Mouse (Mus musculus): Measurements from ENCODE around the gene H2-Eb1. TPM values are rescaled to one million over a fixed set of nuclear protein-coding genes. Genes with fewer than 3 reads are reported as not detected.

The H2-Eb1 gene
- polyA plus RNA-seq, 1 experiment from 2014 or later = 6.5 TPM

DNA sequence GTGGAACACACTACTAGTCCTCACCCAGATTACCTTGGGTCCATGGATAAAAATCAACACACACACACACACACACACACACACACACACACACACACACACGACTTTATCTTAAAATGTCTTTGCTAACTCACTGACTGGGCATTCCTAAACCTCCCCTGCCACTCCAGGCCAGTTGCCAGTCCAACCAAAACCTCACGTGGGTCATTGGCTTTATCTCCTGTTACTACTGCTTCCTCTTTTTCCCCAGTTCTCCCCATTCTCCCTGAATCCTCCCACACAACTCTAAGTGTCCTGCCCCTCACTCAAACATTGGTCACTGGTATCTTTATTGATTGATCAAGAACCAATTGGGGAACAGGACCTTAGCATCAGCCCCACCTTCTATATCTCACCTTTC, 11.6 kb downstream of the H2-Eb1 start:
- no peaks in the 10 kb centered on the region for H3K9me3 ChIP-seq (ENCODE audit: control insufficient read depth, low read length)
- H3K4me2 ChIP-seq (ENCODE audit: low read depth, low read length) = no peak overlapping the region
- H3K4me3 ChIP-seq (ENCODE audit: low read length) = no peak overlapping the region
- no peaks in the 10 kb centered on the region for H3K36me3 ChIP-seq (ENCODE audit: control insufficient read depth, insufficient read depth, low read length)
- WGBS = 34% methylated on average over 2 of the region's 2 CpGs
- H3K27me3 ChIP-seq (ENCODE audit: control insufficient read depth, insufficient read depth, low read depth, low read length) = no peaks in the 10 kb centered on the region
- no peak for ATAC-seq (ENCODE audit: low read depth)
- no peak overlapping the region for H3K27ac ChIP-seq (ENCODE audit: low read length)
- no peak overlapping the region for H3K9ac ChIP-seq (ENCODE audit: low read length)
- H3K4me1 ChIP-seq (replicated peaks; ENCODE audit: control insufficient read depth, insufficient read depth, low read length) = no peaks in the 10 kb centered on the region

DNA sequence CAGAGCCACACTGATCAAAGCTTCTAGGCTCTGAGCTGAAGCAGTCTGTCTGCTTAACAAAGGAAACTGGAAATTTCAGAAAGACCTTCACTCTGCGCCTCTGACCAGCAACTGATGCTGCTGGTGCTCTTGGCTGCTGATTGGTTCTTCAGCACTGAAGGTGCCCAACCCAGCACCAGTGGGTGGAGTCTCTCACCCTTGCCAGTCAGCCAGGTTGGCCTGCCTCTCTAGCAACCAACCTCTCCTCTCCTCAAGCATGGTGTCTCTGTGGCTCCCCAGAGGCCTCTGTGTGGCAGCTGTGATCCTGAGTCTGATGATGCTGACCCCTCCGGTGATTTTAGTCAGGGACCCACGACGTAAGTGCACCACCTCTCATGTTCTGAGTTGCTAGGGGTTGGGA, 19.8 kb downstream of the H2-Eb1 start, which contains the start of gene H2-Eb2:
Gene H2-Eb2, plus strand, starts transcription at position 230 of the 400 bp plus-strand sequence.
- H3K4me2 ChIP-seq (ENCODE audit: low read depth, low read length) = no peak within 1 kb of the TSS
- no peaks in the 10 kb centered on the region for H3K36me3 ChIP-seq (ENCODE audit: control insufficient read depth, insufficient read depth, low read length)
- H3K27me3 ChIP-seq (ENCODE audit: control insufficient read depth, insufficient read depth, low read depth, low read length) = no peaks in the 10 kb centered on the region
- no peaks in the 10 kb centered on the region for H3K4me1 ChIP-seq (replicated peaks; ENCODE audit: control insufficient read depth, insufficient read depth, low read length)
- WGBS = 46% methylated on average over 4 of the region's 4 CpGs
- H3K9ac ChIP-seq (ENCODE audit: low read length) = no peak within 1 kb of the TSS
- H3K4me3 ChIP-seq (ENCODE audit: low read length) = no peak within 1 kb of the TSS
- H3K9me3 ChIP-seq (ENCODE audit: control insufficient read depth, low read length) = no peaks in the 10 kb centered on the region
- H3K27ac ChIP-seq (ENCODE audit: low read length) = no peak within 1 kb of the TSS
- no peak for ATAC-seq (ENCODE audit: low read depth)

DNA sequence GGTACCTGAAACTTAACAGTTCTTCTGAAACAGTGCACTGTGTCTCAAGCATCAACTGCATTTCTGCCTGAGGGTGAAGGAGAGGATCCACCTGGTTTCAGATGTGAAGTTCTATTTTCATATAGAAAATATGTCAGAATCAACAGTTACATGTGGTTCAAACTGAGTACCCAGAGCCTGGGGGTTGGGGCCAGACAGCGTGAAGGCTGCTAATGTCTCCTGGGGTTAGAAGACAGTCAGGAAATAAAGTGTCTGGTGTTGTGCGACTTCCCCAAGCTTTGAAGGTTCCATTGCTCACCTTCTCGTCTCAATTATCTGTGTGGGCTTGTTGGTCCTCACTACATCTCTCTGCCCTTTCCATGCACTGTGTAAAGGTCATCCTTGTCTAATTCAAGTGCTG, 20.7 kb downstream of the H2-Eb1 start:
- no peaks in the 10 kb centered on the region for H3K36me3 ChIP-seq (ENCODE audit: control insufficient read depth, insufficient read depth, low read length)
- H3K27ac ChIP-seq (ENCODE audit: low read length) = no peak overlapping the region
- H3K4me3 ChIP-seq (ENCODE audit: low read length) = no peak overlapping the region
- no peaks in the 10 kb centered on the region for H3K27me3 ChIP-seq (ENCODE audit: control insufficient read depth, insufficient read depth, low read depth, low read length)
- no peaks in the 10 kb centered on the region for H3K9me3 ChIP-seq (ENCODE audit: control insufficient read depth, low read length)
- H3K4me1 ChIP-seq (replicated peaks; ENCODE audit: control insufficient read depth, insufficient read depth, low read length) = no peaks in the 10 kb centered on the region
- H3K4me2 ChIP-seq (ENCODE audit: low read depth, low read length) = no peak overlapping the region
- WGBS = 70% methylated on average over 3 of the region's 3 CpGs
- no peak overlapping the region for H3K9ac ChIP-seq (ENCODE audit: low read length)
- ATAC-seq (ENCODE audit: low read depth) = no peak

DNA sequence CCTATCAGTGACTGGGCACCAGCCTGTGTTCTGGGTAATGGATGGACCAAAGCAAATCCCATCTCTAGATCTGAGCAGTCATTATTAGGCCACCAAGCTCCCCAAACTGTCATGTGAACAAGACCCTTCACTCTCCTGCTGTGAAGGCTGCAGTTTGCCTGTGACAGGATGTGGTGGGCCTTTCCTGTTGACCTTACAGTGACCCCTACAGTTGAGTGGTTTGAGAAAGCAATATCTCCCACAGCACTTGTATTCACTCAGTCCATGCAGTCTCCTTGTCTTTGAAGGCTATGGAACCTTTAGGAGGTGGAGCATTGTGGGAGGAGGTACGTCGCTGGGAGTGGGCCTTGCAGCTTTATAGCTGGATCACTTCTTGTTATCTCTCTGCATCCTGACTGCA, 24.1 kb downstream of the H2-Eb1 start:
- no peak overlapping the region for H3K4me2 ChIP-seq (ENCODE audit: low read depth, low read length)
- H3K27me3 ChIP-seq (ENCODE audit: control insufficient read depth, insufficient read depth, low read depth, low read length) = no peaks in the 10 kb centered on the region
- no peaks in the 10 kb centered on the region for H3K4me1 ChIP-seq (replicated peaks; ENCODE audit: control insufficient read depth, insufficient read depth, low read length)
- H3K27ac ChIP-seq (ENCODE audit: low read length) = no peak overlapping the region
- H3K36me3 ChIP-seq (ENCODE audit: control insufficient read depth, insufficient read depth, low read length) = no peaks in the 10 kb centered on the region
- no peak overlapping the region for H3K4me3 ChIP-seq (ENCODE audit: low read length)
- ATAC-seq (ENCODE audit: low read depth) = no peak
- WGBS = 53% methylated on average over 2 of the region's 2 CpGs
- H3K9me3 ChIP-seq (ENCODE audit: control insufficient read depth, low read length) = no peaks in the 10 kb centered on the region
- no peak overlapping the region for H3K9ac ChIP-seq (ENCODE audit: low read length)

DNA sequence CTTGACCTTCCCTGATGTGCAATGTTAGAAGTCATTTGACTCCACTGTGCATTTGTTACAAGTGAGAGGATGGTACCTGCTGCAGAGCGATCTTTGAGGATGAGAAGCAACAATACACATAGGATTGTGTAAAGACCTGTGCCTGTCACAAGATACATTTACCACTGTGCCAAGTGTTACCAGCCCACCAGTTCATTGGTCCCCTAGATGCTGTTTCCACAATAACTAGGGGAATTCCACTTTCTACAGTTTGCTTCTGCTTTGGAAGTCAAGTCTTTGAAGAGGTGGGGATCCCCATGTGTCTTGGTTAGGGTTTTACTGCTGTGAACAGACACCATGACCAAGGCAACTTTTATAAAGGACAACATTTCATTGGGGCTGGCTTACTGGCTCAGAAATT, 25.5 kb downstream of the H2-Eb1 start:
- Histone ChIP-seq H3K27ac (ENCODE audit: low read length) (no peak overlapping the region), H3K4me1 (replicated peaks; ENCODE audit: control insufficient read depth, insufficient read depth, low read length) (no peaks in the 10 kb centered on the region), H3K27me3 (ENCODE audit: control insufficient read depth, insufficient read depth, low read depth, low read length) (no peaks in the 10 kb centered on the region), H3K4me2 (ENCODE audit: low read depth, low read length) (no peak overlapping the region), H3K4me3 (ENCODE audit: low read length) (no peak overlapping the region), H3K9ac (ENCODE audit: low read length) (no peak overlapping the region), H3K9me3 (ENCODE audit: control insufficient read depth, low read length) (no peaks in the 10 kb centered on the region), H3K36me3 (ENCODE audit: control insufficient read depth, insufficient read depth, low read length) (no peaks in the 10 kb centered on the region)
- ATAC-seq (ENCODE audit: low read depth) = no peak
- 86% methylated on average over 1 of the region's 1 CpGs for WGBS

DNA sequence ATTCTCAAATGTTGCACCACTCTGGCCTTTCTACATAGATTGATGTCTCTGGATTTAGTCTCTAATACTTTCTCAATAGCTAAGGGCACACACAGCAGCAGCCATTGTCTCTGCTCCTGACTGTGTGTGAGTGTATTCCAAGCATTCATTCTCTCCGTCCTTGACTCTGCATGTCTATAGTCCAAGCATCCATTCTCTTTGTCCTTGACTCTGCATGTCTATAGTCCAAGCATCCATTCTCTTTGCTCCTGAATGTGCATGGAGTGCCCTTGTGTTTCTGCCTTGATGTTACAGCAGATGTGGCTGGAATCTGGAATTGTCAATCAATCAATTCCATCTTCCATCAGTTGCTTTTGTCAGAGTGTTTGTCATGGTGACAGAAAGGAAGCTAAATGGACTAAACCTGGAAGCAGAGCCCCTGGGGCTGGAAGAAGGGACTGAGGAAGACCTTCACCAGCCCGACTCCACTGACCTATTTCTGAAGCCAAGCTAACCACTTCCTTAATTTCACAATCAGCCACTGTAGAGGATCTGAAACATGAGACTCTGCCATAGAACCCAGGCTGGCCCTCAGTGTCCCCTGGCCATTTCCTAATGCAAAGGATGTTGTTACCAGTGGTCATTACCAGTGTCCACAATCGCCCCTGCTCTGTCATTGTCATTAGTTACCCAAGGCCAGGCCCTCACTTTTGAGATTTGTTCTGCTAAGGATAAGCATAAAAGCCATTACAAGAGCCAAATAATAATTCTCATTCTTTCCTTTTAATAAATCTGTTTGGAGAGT, 35.1 kb downstream of the H2-Eb1 start:
- WGBS = 57% methylated on average over 3 of the region's 3 CpGs
- no peak for ATAC-seq (ENCODE audit: low read depth)
- Histone ChIP-seq H3K27ac (ENCODE audit: low read length) (no peak overlapping the region), H3K9me3 (ENCODE audit: control insufficient read depth, low read length) (no peaks in the 10 kb centered on the region), H3K4me1 (replicated peaks; ENCODE audit: control insufficient read depth, insufficient read depth, low read length) (no peaks in the 10 kb centered on the region), H3K4me2 (ENCODE audit: low read depth, low read length) (no peak overlapping the region), H3K4me3 (ENCODE audit: low read length) (no peak overlapping the region), H3K9ac (ENCODE audit: low read length) (no peak overlapping the region), H3K36me3 (ENCODE audit: control insufficient read depth, insufficient read depth, low read length) (no peaks in the 10 kb centered on the region), H3K27me3 (ENCODE audit: control insufficient read depth, insufficient read depth, low read depth, low read length) (no peaks in the 10 kb centered on the region)

DNA sequence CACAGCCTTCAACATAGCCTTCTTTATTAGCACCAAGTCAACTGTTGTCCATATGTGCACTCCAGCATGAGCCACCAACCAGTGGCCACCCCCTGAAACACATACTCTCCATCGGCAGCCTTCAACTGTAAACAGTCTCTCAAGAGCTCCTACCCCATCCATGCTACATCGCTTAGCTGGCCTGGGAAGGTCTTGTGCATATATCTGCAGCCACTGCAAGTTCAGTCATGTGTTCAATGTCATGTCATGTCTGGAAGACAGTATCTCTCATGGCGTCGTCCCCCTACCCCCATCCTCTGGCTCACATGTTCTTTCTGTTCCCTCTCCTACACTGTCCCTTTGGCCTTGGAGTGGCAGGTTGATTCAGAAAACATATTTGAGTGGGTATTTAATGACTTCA, 39.2 kb downstream of the H2-Eb1 start:
- no peaks in the 10 kb centered on the region for H3K27me3 ChIP-seq (ENCODE audit: control insufficient read depth, insufficient read depth, low read depth, low read length)
- 78% methylated on average over 4 of the region's 4 CpGs for WGBS
- no peak overlapping the region for H3K27ac ChIP-seq (ENCODE audit: low read length)
- H3K36me3 ChIP-seq (ENCODE audit: control insufficient read depth, insufficient read depth, low read length) = no peaks in the 10 kb centered on the region
- no peaks in the 10 kb centered on the region for H3K9me3 ChIP-seq (ENCODE audit: control insufficient read depth, low read length)
- H3K9ac ChIP-seq (ENCODE audit: low read length) = no peak overlapping the region
- no peak overlapping the region for H3K4me2 ChIP-seq (ENCODE audit: low read depth, low read length)
- H3K4me1 ChIP-seq (replicated peaks; ENCODE audit: control insufficient read depth, insufficient read depth, low read length) = no peaks in the 10 kb centered on the region
- no peak overlapping the region for H3K4me3 ChIP-seq (ENCODE audit: low read length)
- no peak for ATAC-seq (ENCODE audit: low read depth)

DNA sequence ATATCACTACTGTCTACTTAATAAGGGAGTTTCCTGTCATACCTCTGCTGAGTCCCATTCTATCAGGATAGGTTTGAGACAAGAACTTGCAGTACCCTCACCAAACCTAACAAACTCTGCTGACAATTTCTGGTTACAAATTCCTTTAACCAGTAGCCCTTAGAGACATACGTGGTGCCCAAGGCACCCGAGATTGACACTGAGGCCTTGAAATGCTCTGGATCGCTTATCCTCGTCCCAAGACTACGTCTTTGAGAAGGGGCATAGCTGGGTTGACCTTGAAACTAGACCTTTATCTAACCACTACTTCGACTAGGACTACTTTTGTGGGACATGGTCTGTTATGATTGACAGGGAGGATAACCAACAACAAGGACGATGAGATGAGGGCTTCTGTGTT, 39.8 kb downstream of the H2-Eb1 start:
- 83% methylated on average over 7 of the region's 7 CpGs for WGBS
- no peaks in the 10 kb centered on the region for H3K4me1 ChIP-seq (replicated peaks; ENCODE audit: control insufficient read depth, insufficient read depth, low read length)
- no peak overlapping the region for H3K4me2 ChIP-seq (ENCODE audit: low read depth, low read length)
- no peaks in the 10 kb centered on the region for H3K36me3 ChIP-seq (ENCODE audit: control insufficient read depth, insufficient read depth, low read length)
- H3K27ac ChIP-seq (ENCODE audit: low read length) = no peak overlapping the region
- no peak overlapping the region for H3K4me3 ChIP-seq (ENCODE audit: low read length)
- no peak overlapping the region for H3K9ac ChIP-seq (ENCODE audit: low read length)
- H3K9me3 ChIP-seq (ENCODE audit: control insufficient read depth, low read length) = no peaks in the 10 kb centered on the region
- no peak for ATAC-seq (ENCODE audit: low read depth)
- no peaks in the 10 kb centered on the region for H3K27me3 ChIP-seq (ENCODE audit: control insufficient read depth, insufficient read depth, low read depth, low read length)

DNA sequence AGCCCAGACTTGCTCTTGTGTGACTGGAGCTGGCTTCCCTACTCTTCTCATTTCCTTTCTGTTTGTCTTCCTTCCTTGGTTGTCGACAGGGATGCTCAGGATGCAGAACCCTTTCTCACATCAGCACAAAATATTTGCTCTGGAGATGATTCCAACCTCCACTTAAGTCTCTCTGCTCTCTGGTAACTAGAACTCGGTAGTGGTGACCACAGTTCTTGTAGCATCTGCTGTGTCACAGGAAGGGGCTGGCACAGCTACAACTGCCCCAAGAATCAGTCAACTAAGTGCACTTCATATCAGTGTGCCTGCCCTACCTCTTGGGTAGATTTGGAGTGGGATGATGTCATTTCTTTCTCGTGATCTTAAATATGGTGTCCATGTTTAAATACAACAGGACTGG, 40.4 kb downstream of the H2-Eb1 start:
- Histone ChIP-seq H3K9me3 (ENCODE audit: control insufficient read depth, low read length) (no peaks in the 10 kb centered on the region), H3K27ac (ENCODE audit: low read length) (no peak overlapping the region), H3K4me2 (ENCODE audit: low read depth, low read length) (no peak overlapping the region), H3K27me3 (ENCODE audit: control insufficient read depth, insufficient read depth, low read depth, low read length) (no peaks in the 10 kb centered on the region), H3K36me3 (ENCODE audit: control insufficient read depth, insufficient read depth, low read length) (no peaks in the 10 kb centered on the region), H3K4me3 (ENCODE audit: low read length) (no peak overlapping the region), H3K9ac (ENCODE audit: low read length) (no peak overlapping the region), H3K4me1 (replicated peaks; ENCODE audit: control insufficient read depth, insufficient read depth, low read length) (no peaks in the 10 kb centered on the region)
- ATAC-seq (ENCODE audit: low read depth) = no peak
- 53% methylated on average over 3 of the region's 3 CpGs for WGBS

Measured in lung, embryonic 16.5 days (tissue).